Mouse (Mus musculus) heart, adult 2 months (tissue): Measurements from ENCODE around the gene Dhx57. TPM values are rescaled to one million over a fixed set of nuclear protein-coding genes. Genes with fewer than 3 reads are reported as not detected.
"Not testable (repeated sequence)": the region's sequence is repeated elsewhere in the genome, so short reads cannot be mapped to it uniquely, and the experiment has no call there.

Experiments used
- DNase-seq, 2 experiments: peaks; one replicate each; pipeline ENCODE4 v3.0.0; 2021
- H3K27ac ChIP-seq: fragments of 200-600 bp; 2 replicates; pipeline ENCODE4 v1.8.1; 2022
- H3K27me3 ChIP-seq: fragments of 200-500 bp; 2 replicates; pipeline ENCODE4 v1.6.1; 2012; ENCODE audit warnings: mild to moderate bottlenecking, low read length, inconsistent platforms, mixed read lengths; ENCODE audit not compliant: control insufficient read depth, insufficient read depth
- H3K36me3 ChIP-seq: fragments of 200-500 bp; 2 replicates; pipeline ENCODE4 v1.6.1; 2012; ENCODE audit warnings: low read length, inconsistent platforms; ENCODE audit not compliant: control insufficient read depth, insufficient read depth
- H3K4me1 ChIP-seq: fragments of 200-500 bp; 2 replicates; pipeline ENCODE4 v1.6.1; 2011; ENCODE audit warnings: low read length; ENCODE audit not compliant: control insufficient read depth, insufficient read depth
- H3K4me3 ChIP-seq: fragments of 200-600 bp; 2 replicates; pipeline ENCODE4 v1.8.1; 2022
- H3K79me2 ChIP-seq: fragments of 200-500 bp; replicated peaks from 2 replicates; pipeline ENCODE4 v1.6.1; 2012; ENCODE audit warnings: mild to moderate bottlenecking, inconsistent platforms, low read length, moderate library complexity, mixed read lengths; ENCODE audit not compliant: control insufficient read depth, insufficient read depth
- H3K9ac ChIP-seq: fragments of 200-500 bp; 2 replicates; pipeline ENCODE4 v1.6.1; 2012; ENCODE audit warnings: low read depth, mild to moderate bottlenecking, control low read depth, inconsistent platforms, low read length, mixed read lengths
- CTCF ChIP-seq: fragments of 200-600 bp; IDR thresholded peaks from 2 replicates; pipeline ENCODE4 v1.8.1; 2022; ENCODE audit warnings: antibody characterized with exemption, mild to moderate bottlenecking, moderate library complexity
- EP300 ChIP-seq: fragments of 200-500 bp; IDR thresholded peaks from 2 replicates; pipeline ENCODE4 v1.6.1; 2011; ENCODE audit warnings: low read depth, low read length, control low read depth; ENCODE audit not compliant: insufficient read depth
- POLR2A ChIP-seq: fragments of 200-500 bp; IDR thresholded peaks from 2 replicates; pipeline ENCODE4 v1.6.1; 2011; ENCODE audit warnings: mild to moderate bottlenecking, low read depth, low read length, control low read depth; ENCODE audit not compliant: insufficient read depth
- WGBS: fragments of 180-500 bp; shearing (Covaris S2); methylation state at CpG from one replicate; pipeline ENCODE4 v1.1.7; 2018; 5-methylcytosine and 5-hydroxymethylcytosine counted together
- intact Hi-C: fragments of 180-260 bp; cut with DNase I; formaldehyde crosslinking; loops from one replicate; pipeline ENCODE4 v1.15.1; 2025
- polyA plus RNA-seq: library from polyadenylated mRNA; depleted of rRNA; stranded (reverse); fragments of >200 nt; gene quantifications from 2 replicates; pipeline ENCODE4 v1.2.3, GENCODE M21; 2012
- total RNA-seq, 2 experiments: library from RNA; stranded (reverse); gene quantifications; 2 replicates each; pipeline ENCODE4 v1.2.3; 2021

Gene Dhx57
- total and polyA plus RNA-seq, 3 experiments = 3.9 to 6.0 (median 5.4) TPM

DNA sequence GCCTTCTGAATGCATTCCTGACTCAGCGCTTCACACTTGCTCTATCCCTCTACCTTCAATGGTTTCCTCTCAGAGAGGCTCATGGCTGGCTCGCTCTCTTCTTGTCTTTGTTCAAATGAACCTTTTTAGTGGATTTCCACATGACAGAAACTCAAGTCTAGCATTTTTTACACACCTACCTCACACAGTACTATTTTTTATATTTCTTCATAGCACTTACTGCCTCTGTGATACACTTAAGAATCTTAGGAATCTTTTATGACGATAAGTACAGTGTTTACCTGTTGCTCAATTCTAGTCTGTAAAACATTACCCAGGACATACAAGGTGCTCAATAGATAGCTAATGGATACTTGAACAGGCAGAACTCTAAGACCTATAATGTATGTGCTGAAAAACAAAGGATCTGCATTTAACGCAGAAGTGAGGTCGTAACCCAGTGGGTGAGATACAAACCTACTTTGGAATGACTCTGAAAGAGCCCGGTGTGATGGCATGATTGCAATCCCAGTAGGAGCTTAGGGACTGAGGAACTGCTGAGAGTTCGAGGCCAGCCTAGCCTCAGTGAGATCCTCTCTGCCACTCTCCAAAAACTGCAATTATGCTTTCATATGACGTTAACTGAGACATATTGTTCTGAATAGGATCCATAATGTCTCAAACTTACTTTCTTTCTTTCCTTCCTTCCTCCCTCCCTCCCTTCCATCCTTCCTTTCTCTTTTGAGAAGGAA lies 10.8 kb downstream of the Dhx57 start:
- H3K36me3 ChIP-seq = no peaks in the 10 kb centered on the region
- no peaks in the 10 kb centered on the region for H3K79me2 ChIP-seq
- WGBS = 93% methylated on average over 8 of the region's 8 CpGs
- no peak overlapping the region for H3K4me3 ChIP-seq
- H3K27me3 ChIP-seq = no peaks in the 10 kb centered on the region
- TF ChIP-seq EP300 = no peak
- TF ChIP-seq CTCF = no peak
- no peak for TF ChIP-seq POLR2A
- intact Hi-C loops = no loop called here
- H3K9ac ChIP-seq = no peak overlapping the region
- H3K27ac ChIP-seq = no peak overlapping the region
- peaks cover 3% of the 10 kb centered on the region for H3K4me1 ChIP-seq
- DNase-seq = no peak

GRCm38 (mm10) chr17:80278255-80278654 lies 12.0 kb downstream of the Dhx57 start:
- intact Hi-C loops = no loop called here
- TF ChIP-seq POLR2A = no peak
- no peak for TF ChIP-seq EP300
- TF ChIP-seq CTCF = no peak
- Histone ChIP-seq H3K9ac (no peak overlapping the region), H3K36me3 (no peaks in the 10 kb centered on the region), H3K27me3 (no peaks in the 10 kb centered on the region), H3K27ac (no peak overlapping the region), H3K4me1 (peaks cover 2% of the 10 kb centered on the region; the same call in 1 of the 2 replicates), H3K79me2 (no peaks in the 10 kb centered on the region), H3K4me3 (no peak overlapping the region)
- no peak for DNase-seq
- WGBS = 66% methylated on average over 4 of the region's 4 CpGs

- H3K4me1 ChIP-seq, H3K4me3 ChIP-seq, H3K27ac ChIP-seq, intact Hi-C loops, DNase-seq, H3K9ac ChIP-seq, H3K36me3 ChIP-seq, H3K79me2 ChIP-seq, H3K27me3 ChIP-seq: not testable (repeated sequence)
- WGBS = 95% methylated on average over 7 of the region's 7 CpGs
These were observed 19.7 kb downstream of the Dhx57 start for GRCm38 (mm10) chr17:80270622-80271021.

GRCm38 (mm10) chr17:80268151-80268550 lies 22.1 kb downstream of the Dhx57 start:
- no peaks in the 10 kb centered on the region; the same call in 1 of the 2 replicates for H3K36me3 ChIP-seq
- intact Hi-C loops = no loop called here
- WGBS = 94% methylated on average over 3 of the region's 3 CpGs
- no peaks in the 10 kb centered on the region for H3K4me1 ChIP-seq
- H3K4me3 ChIP-seq = no peak overlapping the region
- TF ChIP-seq CTCF = no peak
- no peak for DNase-seq
- H3K79me2 ChIP-seq = no peaks in the 10 kb centered on the region
- no peaks in the 10 kb centered on the region for H3K27me3 ChIP-seq
- H3K9ac ChIP-seq = no peak overlapping the region
- no peak overlapping the region for H3K27ac ChIP-seq

GRCm38 (mm10) chr17:80267065-80267464 lies 23.2 kb downstream of the Dhx57 start:
- Histone ChIP-seq H3K4me1 (no peaks in the 10 kb centered on the region), H3K9ac (no peak overlapping the region), H3K4me3 (no peak overlapping the region), H3K79me2 (no peaks in the 10 kb centered on the region), H3K27ac (no peak overlapping the region), H3K36me3 (no peaks in the 10 kb centered on the region; the same call in 1 of the 2 replicates), H3K27me3 (no peaks in the 10 kb centered on the region)
- 92% methylated on average over 4 of the region's 4 CpGs for WGBS
- DNase-seq = no peak
- intact Hi-C loops = no loop called here
- TF ChIP-seq EP300 (no peak), POLR2A (no peak), CTCF (no peak)

- 18% methylated on average over 13 of the region's 13 CpGs for WGBS
- H3K4me3 ChIP-seq = peak overlapping the region; percentile 13; the same call in 1 of the 2 replicates
These were observed 35.1 kb downstream of the Dhx57 start for GRCm38 (mm10) chr17:80255208-80255607.

More at GRCm38 (mm10) chr17:80255208-80255607, 35.1 kb downstream of the Dhx57 start:
- intact Hi-C loops = no loop called here
- Histone ChIP-seq H3K79me2 (no peaks in the 10 kb centered on the region), H3K27ac (peak overlapping the region; percentile 85), H3K36me3 (peaks cover 15% of the 10 kb centered on the region), H3K9ac (peak overlapping the region; percentile 49; the same call in 1 of the 2 replicates), H3K27me3 (no peaks in the 10 kb centered on the region), H3K4me1 (peaks cover 17% of the 10 kb centered on the region)
- TF ChIP-seq EP300 (peak; percentile 94), CTCF (no peak), POLR2A (peak; percentile 48)
- peak; percentile 75 to 86 for DNase-seq
